Mouse (Mus musculus) skeletal muscle tissue, adult 2 months (tissue): Measurements from ENCODE around the gene Kifc5b.
"Not testable (repeated sequence)": the region's sequence is repeated elsewhere in the genome, so short reads cannot be mapped to it uniquely, and the experiment has no call there.

Experiments
- DNase-seq: peaks from one replicate; pipeline ENCODE4 v3.0.0-alpha.2; 2012; ENCODE audit warnings: low read depth, low spot score

Gene Kifc5b

DNA sequence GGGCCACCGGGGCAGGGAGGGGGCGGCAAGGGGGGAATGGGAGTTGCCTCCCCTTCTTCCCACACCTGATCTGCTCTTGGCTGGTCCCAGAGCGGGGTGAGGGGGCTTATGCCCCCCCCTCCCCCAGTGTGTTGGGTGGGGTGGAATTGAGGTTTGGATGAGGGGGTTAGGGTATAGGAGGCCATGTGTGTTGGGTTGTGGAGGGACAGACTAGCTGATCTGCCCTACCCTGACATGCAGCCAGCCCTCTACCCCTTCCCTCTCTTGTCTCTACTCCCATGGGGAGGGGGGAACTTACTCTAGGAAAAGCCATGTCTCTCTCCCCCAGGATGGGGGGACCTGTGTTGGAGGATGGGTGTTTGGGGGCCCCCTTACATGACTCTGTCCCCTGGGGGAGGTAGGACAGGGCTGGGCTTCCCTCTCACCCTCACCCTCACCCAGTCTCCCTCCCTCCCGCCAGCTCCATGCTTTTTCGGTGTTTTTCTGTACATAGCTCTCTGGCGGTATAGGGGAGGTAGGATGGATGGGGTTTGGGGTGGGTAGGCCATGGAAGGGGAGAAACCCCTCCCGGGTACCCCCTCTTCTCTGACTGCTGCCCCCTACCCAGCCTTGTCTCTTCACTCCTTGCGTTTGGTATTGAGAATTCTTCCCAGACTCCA is 54.5 kb downstream of the Kifc5b start:
- no peak for DNase-seq

GRCm38 (mm10) chr17:26972107-26972506 is 55.2 kb downstream of the Kifc5b start:
- DNase-seq, result no peak

GRCm38 (mm10) chr17:26972703-26973574 is 56.0 kb downstream of the Kifc5b start, which contains the start of gene Zbtb9:
Zbtb9 (plus strand) TSS chr17:26973167.
- DNase-seq, result peak; percentile 95

GRCm38 (mm10) chr17:26974547-26974946 is 57.7 kb downstream of the Kifc5b start:
- no peak for DNase-seq

GRCm38 (mm10) chr17:26975415-26975814 is 58.5 kb downstream of the Kifc5b start:
- DNase-seq, result no peak

GRCm38 (mm10) chr17:26977354-26977753 is 60.5 kb downstream of the Kifc5b start:
- DNase-seq, result not testable (repeated sequence)

GRCm38 (mm10) chr17:26979426-26979825 is 62.5 kb downstream of the Kifc5b start:
- DNase-seq, result no peak

DNA sequence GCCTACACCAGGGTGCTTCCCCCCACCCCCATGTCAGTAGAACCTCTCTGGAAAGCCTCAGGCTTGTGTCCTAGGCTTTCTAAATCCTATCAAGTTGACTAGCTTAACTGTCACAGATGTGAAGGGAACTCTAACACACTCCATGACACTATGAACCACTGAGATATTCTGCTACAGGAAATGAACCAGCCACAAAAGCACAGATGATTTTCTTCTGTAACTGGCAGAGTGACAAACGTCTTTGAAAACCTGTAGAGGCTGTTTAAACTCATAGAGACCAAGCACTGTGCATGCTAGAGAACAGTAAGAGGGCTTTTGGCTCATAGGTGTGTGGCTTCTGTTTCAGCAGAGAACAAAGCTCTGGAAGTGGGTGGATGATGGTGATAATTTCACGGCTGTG is 64.2 kb downstream of the Kifc5b start:
- DNase-seq, result no peak
